Mouse (Mus musculus) heart, embryonic 11.5 days (tissue): ENCODE measurements around the gene Apon. TPM values are rescaled to one million over a fixed set of nuclear protein-coding genes. Genes with fewer than 3 reads are reported as not detected.

Experiments used
- ATAC-seq: fragments of 200-750 bp; cut with Nextera tagmentation; replicated peaks from 2 replicates; pipeline ENCODE4 v1.8.0; 2017; ENCODE audit warnings: moderate library complexity; ENCODE audit not compliant: insufficient number of reproducible peaks, low FRiP score, low TSS enrichment
- H3K27ac ChIP-seq: fragments of 300-500 bp; sonication (generic); 2 replicates; pipeline ENCODE4 v1.5.1; 2014; ENCODE audit warnings: mild to moderate bottlenecking, low read depth, low read length
- H3K27me3 ChIP-seq: fragments of 300-500 bp; sonication (generic); 2 replicates; pipeline ENCODE4 v1.6.1; 2014; ENCODE audit warnings: mild to moderate bottlenecking, low read length, mixed read lengths; ENCODE audit not compliant: control insufficient read depth, insufficient read depth
- H3K36me3 ChIP-seq: fragments of 300-500 bp; sonication (generic); 2 replicates; pipeline ENCODE4 v1.6.1; 2014; ENCODE audit warnings: mild to moderate bottlenecking, low read length, moderate library complexity, mixed read lengths; ENCODE audit not compliant: control insufficient read depth, insufficient read depth
- H3K4me1 ChIP-seq: fragments of 300-500 bp; sonication (generic); 2 replicates; pipeline ENCODE4 v1.6.1; 2014; ENCODE audit warnings: low read length; ENCODE audit not compliant: control insufficient read depth, insufficient read depth
- H3K4me2 ChIP-seq: fragments of 300-500 bp; sonication (generic); 2 replicates; pipeline ENCODE4 v1.6.1; 2014; ENCODE audit warnings: mild to moderate bottlenecking, moderate library complexity
- H3K4me3 ChIP-seq: fragments of 300-500 bp; sonication (generic); 2 replicates; pipeline ENCODE4 v1.5.1; 2014; ENCODE audit warnings: low read depth, low read length
- H3K9ac ChIP-seq: fragments of 300-500 bp; sonication (generic); 2 replicates; pipeline ENCODE4 v1.6.1; 2014; ENCODE audit warnings: mild to moderate bottlenecking, low read depth, low read length, moderate library complexity
- H3K9me3 ChIP-seq: fragments of 300-500 bp; sonication (generic); replicated peaks from 2 replicates; pipeline ENCODE4 v1.6.1; 2016; ENCODE audit warnings: low read length; ENCODE audit not compliant: control insufficient read depth
- WGBS: fragments of 180-500 bp; shearing (Covaris S2); extraction: QIAGEN DNeasy Blood & Tissue Kit; methylation state at CpG from one replicate; pipeline ENCODE4 v1.1.7; 2014; ENCODE audit not compliant: insufficient replicate concordance; 5-methylcytosine and 5-hydroxymethylcytosine counted together
- polyA plus RNA-seq: library from polyadenylated mRNA; unstranded; fragments of >200 nt; fragmentation: Nextera tagmentation; extraction: Ambion mirVana; gene quantifications from 2 replicates; pipeline ENCODE4 v1.2.1, GENCODE M21; 2014

Gene Apon
- polyA plus RNA-seq: 0.24 TPM in 1 of 2 replicates, not detected in the other

DNA sequence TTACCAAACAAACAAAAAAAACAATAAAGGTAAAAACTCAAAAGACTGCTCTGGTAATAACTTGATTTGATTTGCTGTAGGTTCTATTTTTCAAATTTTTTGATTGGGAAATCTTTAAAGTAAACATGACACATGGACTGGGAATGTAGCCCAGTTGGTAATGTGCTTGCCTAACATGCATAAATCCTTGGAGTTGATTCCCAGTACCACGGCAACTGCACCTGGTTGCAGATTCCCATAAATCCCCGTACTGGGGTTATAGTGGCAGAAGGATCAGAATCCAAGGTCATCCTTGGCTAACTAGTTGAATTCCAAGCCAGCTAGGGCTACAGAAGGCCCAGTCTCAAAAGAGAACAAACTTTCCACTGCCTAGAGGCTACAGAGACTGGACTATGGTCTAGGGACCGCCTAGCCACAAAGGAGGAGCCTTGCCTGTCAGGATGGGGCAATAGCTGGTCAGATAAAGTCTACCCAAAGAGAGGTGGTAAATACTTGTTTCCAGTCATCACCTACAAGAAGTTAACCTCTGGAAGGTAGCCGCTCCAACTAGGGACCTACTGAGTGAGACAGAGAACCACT, at the start of gene Apon:
Apon (plus strand) TSS at position 420 of the 579 bp plus-strand sequence.
- Histone ChIP-seq H3K4me3 (no peak within 1 kb of the TSS), H3K4me1 (no peaks in the 10 kb centered on the region), H3K9me3 (no peaks in the 10 kb centered on the region), H3K27me3 (no peaks in the 10 kb centered on the region), H3K9ac (no peak within 1 kb of the TSS), H3K27ac (no peak within 1 kb of the TSS), H3K4me2 (no peak within 1 kb of the TSS), H3K36me3 (peaks cover 28% of the 10 kb centered on the region)
- ATAC-seq: no peak
- 88% methylated on average over 4 of the region's 4 CpGs for WGBS

DNA sequence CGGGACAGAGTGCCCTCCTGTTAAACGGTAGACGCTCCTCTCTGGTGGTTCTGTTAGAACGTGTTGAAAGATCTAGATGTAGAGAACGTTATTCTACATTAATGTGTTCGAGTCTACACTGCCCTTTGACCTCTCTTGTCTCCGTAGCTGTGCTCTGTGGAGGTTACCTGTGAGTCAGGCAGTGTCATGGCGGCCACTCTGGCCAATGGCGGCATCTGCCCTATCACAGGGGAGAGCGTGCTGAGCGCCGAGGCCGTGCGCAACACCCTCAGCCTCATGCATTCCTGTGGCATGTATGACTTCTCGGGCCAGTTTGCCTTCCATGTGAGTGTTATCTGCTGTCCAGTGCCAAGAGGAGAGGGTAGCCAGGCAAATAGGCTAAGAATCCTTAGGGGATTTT, 49.0 kb upstream of the Apon start:
- no peaks in the 10 kb centered on the region for H3K9me3 ChIP-seq
- H3K4me3 ChIP-seq: no peak overlapping the region
- ATAC-seq: no peak
- H3K4me1 ChIP-seq: no peaks in the 10 kb centered on the region
- H3K27me3 ChIP-seq: no peaks in the 10 kb centered on the region
- no peak overlapping the region for H3K4me2 ChIP-seq
- H3K36me3 ChIP-seq: no peaks in the 10 kb centered on the region
- H3K9ac ChIP-seq: no peak overlapping the region
- H3K27ac ChIP-seq: no peak overlapping the region
- whole genome bisulfite sequencing: 81% methylated on average over 15 of the region's 15 CpGs

DNA sequence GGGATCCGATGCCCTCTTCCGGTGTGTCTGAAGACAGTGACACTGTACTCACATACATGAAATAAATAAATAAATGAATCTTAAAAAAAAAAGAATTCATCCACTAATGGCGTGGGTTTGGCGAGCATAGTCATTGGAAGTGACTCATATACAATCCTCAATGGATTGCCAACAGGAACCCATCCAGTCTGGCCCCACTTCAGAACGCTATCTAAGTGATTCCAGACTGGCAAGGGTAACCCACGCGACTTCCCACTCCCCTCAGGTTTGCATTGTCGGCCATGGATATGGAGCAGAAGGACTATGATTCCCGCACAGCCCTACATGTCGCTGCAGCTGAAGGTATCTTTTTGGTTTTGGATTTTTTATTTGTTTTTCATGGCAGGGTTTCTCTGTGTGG, 45.6 kb upstream of the Apon start:
- Histone ChIP-seq H3K27ac (no peak overlapping the region), H3K4me2 (no peak overlapping the region), H3K27me3 (peaks cover 1% of the 10 kb centered on the region; the same call in 1 of the 2 replicates), H3K4me3 (no peak overlapping the region), H3K4me1 (peaks cover 9% of the 10 kb centered on the region; the same call in 1 of the 2 replicates), H3K9me3 (no peaks in the 10 kb centered on the region), H3K36me3 (no peaks in the 10 kb centered on the region), H3K9ac (no peak overlapping the region)
- ATAC-seq: no peak
- 90% methylated on average over 10 of the region's 10 CpGs for WGBS

DNA sequence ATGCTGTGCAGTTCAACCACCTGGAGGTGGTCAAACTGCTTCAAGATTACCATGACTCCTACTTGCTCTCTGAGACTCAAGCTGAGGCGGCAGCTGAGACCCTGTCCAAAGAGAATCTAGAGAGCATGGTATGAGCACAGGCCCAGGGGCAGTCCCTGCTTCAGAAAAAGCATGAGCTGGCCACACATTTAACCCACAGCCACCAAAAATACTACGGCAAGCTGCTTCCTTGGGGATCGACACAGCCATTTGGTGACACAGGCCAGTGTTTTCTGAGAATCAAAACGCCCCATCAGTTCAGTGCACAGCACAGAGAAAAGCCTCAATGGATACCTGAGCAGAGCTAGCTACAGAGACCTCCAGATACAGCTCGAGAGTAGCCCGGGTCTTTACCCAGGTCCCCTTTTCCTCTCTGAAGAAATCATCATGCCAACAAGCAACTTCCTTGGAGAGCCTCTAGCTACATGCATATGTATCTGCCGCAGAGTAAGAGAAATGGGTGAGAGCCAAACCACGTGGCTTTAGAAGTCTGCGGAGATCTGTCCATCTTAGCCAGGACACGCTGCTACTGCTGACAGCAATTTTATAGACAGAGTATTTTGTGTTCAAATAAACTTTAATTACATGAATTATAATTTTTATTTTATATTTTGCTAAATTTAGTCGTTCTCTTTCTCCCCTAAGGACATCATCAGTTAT, 44.4 kb upstream of the Apon start:
- H3K27ac ChIP-seq: no peak overlapping the region

DNA sequence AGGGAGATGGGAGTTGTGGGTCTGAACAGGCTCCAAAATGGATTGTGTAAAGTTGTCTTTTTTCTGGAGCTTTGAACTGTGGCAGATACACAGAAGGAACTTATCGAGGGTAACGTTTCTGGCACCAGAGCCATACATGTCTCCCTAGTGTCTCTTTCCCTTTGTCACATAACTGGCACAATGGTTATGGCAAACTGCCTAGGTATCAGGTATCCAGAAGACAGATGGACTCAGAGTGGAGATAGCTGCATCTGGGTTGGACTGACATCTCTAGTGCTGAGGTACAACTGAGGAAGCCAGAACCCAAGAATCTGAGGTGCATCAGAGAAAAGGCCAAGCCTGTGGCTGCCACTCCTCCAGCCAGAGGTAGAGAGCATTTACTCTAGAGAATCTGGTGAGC, 43.8 kb upstream of the Apon start:
- 95% methylated on average over 2 of the region's 2 CpGs for WGBS
- no peak overlapping the region for H3K4me3 ChIP-seq
- H3K9ac ChIP-seq: no peak overlapping the region
- peaks cover 6% of the 10 kb centered on the region; the same call in 1 of the 2 replicates for H3K27me3 ChIP-seq
- no peak for ATAC-seq
- peaks cover 9% of the 10 kb centered on the region; the same call in 1 of the 2 replicates for H3K4me1 ChIP-seq
- H3K9me3 ChIP-seq: no peaks in the 10 kb centered on the region
- no peak overlapping the region; the same call in 1 of the 2 replicates for H3K4me2 ChIP-seq
- no peaks in the 10 kb centered on the region for H3K36me3 ChIP-seq
- H3K27ac ChIP-seq: no peak overlapping the region

More for the DNA sequence above, 44.4 kb upstream of the Apon start:
- Histone ChIP-seq H3K36me3 (no peaks in the 10 kb centered on the region), H3K9me3 (no peaks in the 10 kb centered on the region), H3K4me1 (peaks cover 9% of the 10 kb centered on the region; the same call in 1 of the 2 replicates), H3K4me2 (no peak overlapping the region), H3K27me3 (peaks cover 6% of the 10 kb centered on the region; the same call in 1 of the 2 replicates), H3K4me3 (no peak overlapping the region), H3K9ac (no peak overlapping the region)
- no peak for ATAC-seq
- WGBS: 88% methylated on average over 11 of the region's 11 CpGs

DNA sequence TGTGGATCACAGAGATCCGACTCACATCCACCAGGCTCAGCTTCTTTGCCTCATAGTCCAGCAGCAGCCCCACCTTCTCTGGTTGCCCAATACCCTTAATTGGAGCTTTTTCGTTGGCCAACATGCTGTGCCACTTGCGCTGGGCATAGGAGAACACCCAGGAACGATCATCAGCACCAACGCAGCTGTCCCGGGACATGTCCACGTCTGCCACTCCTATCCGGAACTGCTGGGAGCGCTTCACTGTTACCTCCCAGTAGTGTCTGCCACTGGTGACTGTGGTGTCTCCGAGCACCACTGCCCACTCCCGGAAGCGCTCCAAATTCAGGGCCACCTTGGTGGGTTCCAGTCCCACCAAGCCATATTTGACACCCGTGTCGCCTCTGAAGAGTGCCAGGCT, 42.9 kb upstream of the Apon start:
- ATAC-seq: no peak

DNA sequence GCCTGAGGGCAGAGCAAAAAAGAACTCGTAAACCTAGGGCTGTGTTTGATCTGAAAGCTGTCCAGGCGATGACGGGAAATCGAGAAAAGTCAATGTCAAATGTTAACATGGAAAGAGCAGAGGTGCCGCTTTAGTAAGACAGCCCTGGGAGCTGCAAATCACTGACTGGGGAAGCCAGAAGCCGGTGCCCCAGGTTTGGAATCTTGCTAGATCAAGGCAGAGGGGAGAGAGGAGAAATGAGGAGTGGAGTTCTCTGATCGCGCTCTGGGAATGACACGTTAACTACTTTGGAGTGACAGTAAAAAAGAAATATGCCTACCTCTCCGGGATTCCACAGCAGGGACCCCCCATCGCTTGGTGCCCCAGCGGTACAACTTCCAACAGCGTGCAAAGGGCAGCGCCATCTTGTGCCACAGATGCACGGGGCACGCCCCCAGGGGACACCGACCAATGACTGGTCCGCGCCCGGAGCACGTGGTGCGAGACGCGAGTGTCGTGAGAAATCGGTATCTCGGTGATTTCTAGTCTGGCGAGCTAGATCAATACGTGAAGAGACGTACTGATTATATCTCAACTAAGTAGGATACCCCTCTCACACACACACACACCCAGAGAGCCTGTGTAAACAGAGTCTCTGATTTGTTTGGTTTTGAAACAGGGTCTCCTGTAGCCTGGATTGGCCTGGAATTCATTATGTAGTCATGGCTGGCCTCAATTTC, 42.3 kb upstream of the Apon start, which contains the start of gene Spryd4:
Spryd4 (minus strand) TSS at position 418 of the 719 bp plus-strand sequence.
- Histone ChIP-seq H3K9ac (peak within 1 kb of the TSS; percentile 82), H3K27ac (peak within 1 kb of the TSS; percentile 35; the same call in 1 of the 2 replicates), H3K4me2 (peak within 1 kb of the TSS; percentile 96), H3K9me3 (no peaks in the 10 kb centered on the region), H3K4me1 (peaks cover 9% of the 10 kb centered on the region; the same call in 1 of the 2 replicates), H3K27me3 (peaks cover 6% of the 10 kb centered on the region; the same call in 1 of the 2 replicates), H3K36me3 (no peaks in the 10 kb centered on the region), H3K4me3 (peak within 1 kb of the TSS; percentile 76)
- under 1% methylated on average over 30 of the region's 30 CpGs for WGBS
- peak; percentile 91 for ATAC-seq

More for the DNA sequence above, 42.9 kb upstream of the Apon start:
- no peaks in the 10 kb centered on the region for H3K9me3 ChIP-seq
- no peaks in the 10 kb centered on the region for H3K36me3 ChIP-seq
- peaks cover 9% of the 10 kb centered on the region; the same call in 1 of the 2 replicates for H3K4me1 ChIP-seq
- no peak overlapping the region for H3K27ac ChIP-seq
- peak overlapping the region; percentile 96 for H3K4me2 ChIP-seq
- WGBS: 25% methylated on average over 14 of the region's 14 CpGs
- H3K9ac ChIP-seq: peak overlapping the region; percentile 82
- H3K27me3 ChIP-seq: peaks cover 6% of the 10 kb centered on the region; the same call in 1 of the 2 replicates
- H3K4me3 ChIP-seq: peak overlapping the region; percentile 76

DNA sequence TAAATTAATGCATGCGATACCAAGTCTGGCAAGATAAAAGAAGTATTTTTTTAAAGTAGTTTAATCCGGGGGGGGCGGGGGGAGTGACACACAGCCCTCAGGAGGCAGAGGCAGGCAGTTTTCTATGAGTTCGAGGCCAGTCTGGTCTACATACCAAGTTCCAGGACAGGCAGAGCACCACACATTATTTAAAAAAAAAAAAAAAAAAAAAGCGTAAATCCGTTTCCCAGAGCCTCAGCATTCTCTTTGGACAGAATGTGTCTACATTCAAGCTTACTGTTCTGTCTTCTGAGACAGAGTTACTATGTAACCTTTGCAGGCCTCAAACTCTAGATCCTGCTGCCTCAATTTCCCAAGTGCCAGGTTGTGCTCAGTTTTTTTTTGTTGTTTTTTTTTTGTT, 41.7 kb upstream of the Apon start:
- peak overlapping the region; percentile 82; the same call in 1 of the 2 replicates for H3K9ac ChIP-seq
- H3K9me3 ChIP-seq: no peaks in the 10 kb centered on the region
- H3K27ac ChIP-seq: peak overlapping the region; percentile 35; the same call in 1 of the 2 replicates
- 37% methylated on average over 6 of the region's 6 CpGs for WGBS
- H3K36me3 ChIP-seq: no peaks in the 10 kb centered on the region
- peaks cover 6% of the 10 kb centered on the region; the same call in 1 of the 2 replicates for H3K27me3 ChIP-seq
- peak overlapping the region; percentile 76 for H3K4me3 ChIP-seq
- no peak for ATAC-seq
- peak overlapping the region; percentile 96 for H3K4me2 ChIP-seq
- H3K4me1 ChIP-seq: peaks cover 9% of the 10 kb centered on the region; the same call in 1 of the 2 replicates
